Mouse (Mus musculus) liver, embryonic 11.5 days (tissue): ENCODE results near the gene Echdc1. TPM values are rescaled to one million over a fixed set of nuclear protein-coding genes. Genes with fewer than 3 reads are reported as not detected.

Experiments
- ATAC-seq: fragments of 200-750 bp; cut with Nextera tagmentation; replicated peaks from 2 replicates; pipeline ENCODE4 v1.8.0; 2017; ENCODE audit warnings: moderate number of reproducible peaks, mild to moderate bottlenecking, moderate TSS enrichment, moderate library complexity; ENCODE audit not compliant: low FRiP score
- DNase-seq: peaks from one replicate; pipeline ENCODE4 v3.0.0-alpha.2; 2017; ENCODE audit warnings: low spot score
- H3K27ac ChIP-seq: fragments of 300-500 bp; sonication (generic); 2 replicates; pipeline ENCODE4 v1.5.1; 2014; ENCODE audit warnings: mild to moderate bottlenecking, low read depth, low read length, control low read depth
- H3K27me3 ChIP-seq: fragments of 300-500 bp; sonication (generic); replicated peaks from 2 replicates; pipeline ENCODE4 v1.6.1; 2014; ENCODE audit warnings: low read length, mixed read lengths; ENCODE audit not compliant: control insufficient read depth, insufficient read depth
- H3K36me3 ChIP-seq: fragments of 300-500 bp; sonication (generic); 2 replicates; pipeline ENCODE4 v1.6.1; 2014; ENCODE audit warnings: mild to moderate bottlenecking, low read length, moderate library complexity, mixed read lengths; ENCODE audit not compliant: control insufficient read depth, insufficient read depth
- H3K4me1 ChIP-seq: fragments of 300-500 bp; sonication (generic); replicated peaks from 2 replicates; pipeline ENCODE4 v1.6.1; 2014; ENCODE audit warnings: low read length, mixed read lengths; ENCODE audit not compliant: control insufficient read depth, insufficient read depth
- H3K4me2 ChIP-seq: fragments of 300-500 bp; sonication (generic); 2 replicates; pipeline ENCODE4 v1.6.1; 2014; ENCODE audit warnings: mild to moderate bottlenecking, control low read depth, moderate library complexity
- H3K4me3 ChIP-seq: fragments of 300-500 bp; sonication (generic); 2 replicates; pipeline ENCODE4 v1.5.1; 2014; ENCODE audit warnings: low read depth, low read length, control low read depth
- H3K9ac ChIP-seq: fragments of 300-500 bp; sonication (generic); 2 replicates; pipeline ENCODE4 v1.6.1; 2014; ENCODE audit warnings: low read depth, low read length, control low read depth
- H3K9me3 ChIP-seq: fragments of 300-500 bp; sonication (generic); 2 replicates; pipeline ENCODE4 v1.6.1; 2016; ENCODE audit warnings: low read length, inconsistent platforms, mixed read lengths; ENCODE audit not compliant: control insufficient read depth
- WGBS: fragments of 180-500 bp; shearing (Covaris S2); extraction: QIAGEN DNeasy Blood & Tissue Kit; methylation state at CpG from one replicate; pipeline ENCODE4 v1.1.7; 2014; 5-methylcytosine and 5-hydroxymethylcytosine counted together
- polyA plus RNA-seq: library from polyadenylated mRNA; unstranded; fragments of >200 nt; fragmentation: Nextera tagmentation; extraction: Ambion mirVana; gene quantifications from 2 replicates; pipeline ENCODE4 v1.2.1, GENCODE M21; 2014

Gene Echdc1
- polyA plus RNA-seq, 1 experiment from 2014 or later: 32.9 TPM

- no peaks in the 10 kb centered on the region for H3K27me3 ChIP-seq
- H3K4me1 ChIP-seq: no peaks in the 10 kb centered on the region
- H3K9ac ChIP-seq: no peak overlapping the region
- H3K36me3 ChIP-seq: no peaks in the 10 kb centered on the region
- ATAC-seq: no peak
- H3K9me3 ChIP-seq: no peaks in the 10 kb centered on the region
- H3K4me2 ChIP-seq: no peak overlapping the region
- no peak overlapping the region for H3K4me3 ChIP-seq
- no peak overlapping the region for H3K27ac ChIP-seq
- 51% methylated on average over 4 of the region's 4 CpGs for WGBS
- no peak for DNase-seq
These were observed 25.5 kb downstream of the Echdc1 start for GRCm38 (mm10) chr10:29338355-29339056.

GRCm38 (mm10) chr10:29344232-29344631, 31.3 kb downstream of the Echdc1 start:
- Histone ChIP-seq H3K9me3 (no peaks in the 10 kb centered on the region), H3K4me2 (no peak overlapping the region), H3K9ac (no peak overlapping the region), H3K36me3 (peaks cover 6% of the 10 kb centered on the region), H3K27ac (no peak overlapping the region), H3K4me1 (no peaks in the 10 kb centered on the region), H3K4me3 (no peak overlapping the region), H3K27me3 (no peaks in the 10 kb centered on the region)
- ATAC-seq (no peak), DNase-seq (no peak)
- 90% methylated on average over 4 of the region's 4 CpGs for WGBS

GRCm38 (mm10) chr10:29346638-29347037, 33.7 kb downstream of the Echdc1 start:
- no peak overlapping the region for H3K4me2 ChIP-seq
- H3K9me3 ChIP-seq: no peaks in the 10 kb centered on the region
- no peak overlapping the region for H3K9ac ChIP-seq
- H3K27ac ChIP-seq: no peak overlapping the region
- DNase-seq (no peak), ATAC-seq (no peak)
- H3K27me3 ChIP-seq: no peaks in the 10 kb centered on the region
- peaks cover 12% of the 10 kb centered on the region for H3K36me3 ChIP-seq
- WGBS: 93% methylated on average over 7 of the region's 7 CpGs
- no peak overlapping the region for H3K4me3 ChIP-seq
- H3K4me1 ChIP-seq: no peaks in the 10 kb centered on the region

- Histone ChIP-seq H3K9ac (no peak overlapping the region), H3K4me1 (no peaks in the 10 kb centered on the region), H3K27ac (no peak overlapping the region), H3K4me2 (no peak overlapping the region), H3K9me3 (no peaks in the 10 kb centered on the region), H3K27me3 (no peaks in the 10 kb centered on the region), H3K4me3 (no peak overlapping the region), H3K36me3 (peaks cover 12% of the 10 kb centered on the region)
- WGBS: 79% methylated on average over 2 of the region's 2 CpGs
- no peak for ATAC-seq
- DNase-seq: no peak
These were observed 38.5 kb downstream of the Echdc1 start for GRCm38 (mm10) chr10:29351420-29351819.

- Histone ChIP-seq H3K4me3 (no peak overlapping the region), H3K4me2 (no peak overlapping the region), H3K27me3 (no peaks in the 10 kb centered on the region), H3K4me1 (no peaks in the 10 kb centered on the region), H3K36me3 (peaks cover 6% of the 10 kb centered on the region), H3K9ac (no peak overlapping the region), H3K9me3 (no peaks in the 10 kb centered on the region), H3K27ac (no peak overlapping the region)
- WGBS: 69% methylated on average over 3 of the region's 3 CpGs
- DNase-seq: no peak
- ATAC-seq: no peak
These were observed 39.6 kb downstream of the Echdc1 start for GRCm38 (mm10) chr10:29352575-29352974.

- Histone ChIP-seq H3K27ac (no peak overlapping the region), H3K27me3 (no peaks in the 10 kb centered on the region), H3K4me3 (no peak overlapping the region), H3K9me3 (no peaks in the 10 kb centered on the region), H3K9ac (no peak overlapping the region), H3K36me3 (peaks cover 6% of the 10 kb centered on the region), H3K4me2 (no peak overlapping the region), H3K4me1 (no peaks in the 10 kb centered on the region)
- ATAC-seq: no peak
- no peak for DNase-seq
- 86% methylated on average over 7 of the region's 7 CpGs for WGBS
These were observed 41.2 kb downstream of the Echdc1 start for GRCm38 (mm10) chr10:29354183-29354582.

GRCm38 (mm10) chr10:29361095-29361463, 48.1 kb downstream of the Echdc1 start:
- WGBS: 5% methylated on average over 6 of the region's 6 CpGs

GRCm38 (mm10) chr10:29361464-29362196, 48.7 kb downstream of the Echdc1 start:
- WGBS: 1% methylated on average over 91 of the region's 100 CpGs
- H3K4me1 ChIP-seq: peaks cover 4% of the 10 kb centered on the region
- H3K27ac ChIP-seq: peak overlapping the region; percentile 94
- no peaks in the 10 kb centered on the region for H3K27me3 ChIP-seq
- ATAC-seq (peak; percentile 95), DNase-seq (peak; percentile 87)
- peak overlapping the region; percentile 89 for H3K4me3 ChIP-seq
- no peaks in the 10 kb centered on the region for H3K9me3 ChIP-seq
- no peaks in the 10 kb centered on the region for H3K36me3 ChIP-seq
- H3K9ac ChIP-seq: peak overlapping the region; percentile 96
- H3K4me2 ChIP-seq: peak overlapping the region; percentile 74

More at GRCm38 (mm10) chr10:29361095-29361463, 48.1 kb downstream of the Echdc1 start:
- Histone ChIP-seq H3K36me3 (no peaks in the 10 kb centered on the region), H3K4me1 (peaks cover 4% of the 10 kb centered on the region), H3K27ac (peak overlapping the region; percentile 94), H3K27me3 (no peaks in the 10 kb centered on the region), H3K9me3 (no peaks in the 10 kb centered on the region), H3K4me2 (peak overlapping the region; percentile 70), H3K9ac (peak overlapping the region; percentile 96), H3K4me3 (peak overlapping the region; percentile 89)
- DNase-seq (no peak), ATAC-seq (no peak)
